Mouse (Mus musculus): ENCODE results near the gene Ddb2. TPM values are rescaled to one million over a fixed set of nuclear protein-coding genes. Genes with fewer than 3 reads are reported as not detected.
A peak's percentile ranks its signal among the peaks of the same experiment; 100 is the strongest.

Ddb2 gene
- polyA plus RNA-seq, 1 experiment: 1.2 TPM

DNA sequence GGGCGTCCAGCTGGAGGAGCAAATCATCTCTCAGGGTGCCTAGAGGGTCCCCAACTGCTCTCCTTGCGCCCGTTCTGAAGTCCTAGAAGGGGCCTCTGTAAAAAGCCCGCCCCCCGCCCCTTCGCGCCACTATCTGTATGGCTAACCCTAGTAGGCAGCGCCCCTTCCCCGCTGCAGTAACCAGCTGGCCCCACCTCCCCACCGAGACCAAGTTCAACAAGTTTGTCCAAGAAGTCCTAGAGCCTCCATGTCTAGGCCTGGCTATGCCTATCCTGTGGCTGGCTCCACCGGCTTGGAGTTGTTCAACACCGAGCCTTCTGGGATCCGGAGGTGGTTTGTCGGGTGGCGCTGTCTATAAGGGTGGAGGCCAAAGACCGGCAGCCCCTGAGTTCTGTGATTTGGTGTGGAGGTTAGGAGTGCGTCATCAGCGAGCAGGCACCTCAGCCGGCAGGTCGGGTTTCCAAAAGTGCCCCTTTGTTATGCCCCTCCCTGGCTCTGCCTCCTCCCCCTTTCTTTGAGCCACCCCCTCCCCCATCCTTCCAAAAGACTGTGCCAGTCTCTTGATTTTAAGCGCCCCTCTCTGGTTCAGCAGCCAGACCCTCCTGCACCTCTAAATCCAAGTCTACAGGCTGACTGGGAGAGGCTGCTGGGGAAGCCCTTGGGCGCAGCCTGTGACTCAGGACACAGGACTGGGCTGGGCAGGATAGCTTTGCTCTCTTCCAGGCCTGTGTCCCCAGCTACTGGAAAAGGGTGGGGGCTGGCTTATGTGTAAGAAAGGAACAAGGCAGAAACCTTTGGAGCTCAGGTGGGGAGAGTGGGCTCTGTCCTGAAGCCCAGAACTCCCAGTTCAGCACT lies 20.6 kb upstream of the Ddb2 start:
- H3K79me2 ChIP-seq (ENCODE audit: control insufficient read depth, insufficient read depth): no peaks in the 10 kb centered on the region
- peak overlapping the region; percentile 51 for H3K4me3 ChIP-seq (ENCODE audit: insufficient read depth, poor library complexity, severe bottlenecking)
- H3K36me3 ChIP-seq (ENCODE audit: control insufficient read depth, insufficient read depth): peaks cover 5% of the 10 kb centered on the region
- H3ac ChIP-seq (ENCODE audit: control insufficient read depth, insufficient read length, low read depth): peak overlapping the region; percentile 71
- H3K79me3 ChIP-seq (ENCODE audit: low read depth): no peaks in the 10 kb centered on the region
- TF ChIP-seq CTCF (IDR thresholded peaks at IDR 0.05; ENCODE audit: control insufficient read depth, insufficient read depth, insufficient read length) (no peak), MAX (IDR thresholded peaks at IDR 0.05) (no peak), USF1 (IDR thresholded peaks at IDR 0.05; ENCODE audit: low read depth) (no peak), MYOD1 (IDR thresholded peaks at IDR 0.05; ENCODE audit: control insufficient read depth, insufficient read length, low read depth) (no peak), MYOG (IDR thresholded peaks at IDR 0.05; ENCODE audit: control insufficient read depth, extremely low read depth, insufficient read length) (no peak), FOSL1 (IDR thresholded peaks at IDR 0.05; ENCODE audit: insufficient read depth, low read length, poor library complexity, severe bottlenecking) (no peak), CEBPB (IDR thresholded peaks at IDR 0.05; ENCODE audit: low read depth) (no peak)
- H3K27me3 ChIP-seq (ENCODE audit: control insufficient read depth, insufficient read depth, insufficient read length): no peaks in the 10 kb centered on the region

GRCm38 (mm10) chr2:91256256-91257125 lies 19.7 kb upstream of the Ddb2 start:
- Histone ChIP-seq H3K4me3 (ENCODE audit: insufficient read depth, poor library complexity, severe bottlenecking) (peak overlapping the region; percentile 51), H3ac (ENCODE audit: control insufficient read depth, insufficient read length, low read depth) (peak overlapping the region; percentile 66), H3K79me3 (ENCODE audit: low read depth) (no peaks in the 10 kb centered on the region), H3K36me3 (ENCODE audit: control insufficient read depth, insufficient read depth) (peaks cover 1% of the 10 kb centered on the region), H3K27me3 (ENCODE audit: control insufficient read depth, insufficient read depth, insufficient read length) (no peaks in the 10 kb centered on the region), H3K79me2 (ENCODE audit: control insufficient read depth, insufficient read depth) (no peaks in the 10 kb centered on the region)
- TF ChIP-seq CTCF (IDR thresholded peaks at IDR 0.05; ENCODE audit: control insufficient read depth, insufficient read depth, insufficient read length) (no peak), MYOD1 (IDR thresholded peaks at IDR 0.05; ENCODE audit: control insufficient read depth, insufficient read length, low read depth) (no peak), MAX (IDR thresholded peaks at IDR 0.05) (no peak), USF1 (IDR thresholded peaks at IDR 0.05; ENCODE audit: low read depth) (no peak), CEBPB (IDR thresholded peaks at IDR 0.05; ENCODE audit: low read depth) (no peak), FOSL1 (IDR thresholded peaks at IDR 0.05; ENCODE audit: insufficient read depth, low read length, poor library complexity, severe bottlenecking) (no peak), MYOG (IDR thresholded peaks at IDR 0.05; ENCODE audit: control insufficient read depth, extremely low read depth, insufficient read length) (no peak)

- peak within 1 kb of the TSS; percentile 66 for H3ac ChIP-seq (ENCODE audit: control insufficient read depth, insufficient read length, low read depth)
- TF ChIP-seq MYOG (IDR thresholded peaks at IDR 0.05; ENCODE audit: control insufficient read depth, extremely low read depth, insufficient read length): no peak
- TF ChIP-seq CEBPB (IDR thresholded peaks at IDR 0.05; ENCODE audit: low read depth): no peak
- no peak for TF ChIP-seq MAX (IDR thresholded peaks at IDR 0.05)
- TF ChIP-seq CTCF (IDR thresholded peaks at IDR 0.05; ENCODE audit: control insufficient read depth, insufficient read depth, insufficient read length): no peak
- no peak for TF ChIP-seq FOSL1 (IDR thresholded peaks at IDR 0.05; ENCODE audit: insufficient read depth, low read length, poor library complexity, severe bottlenecking)
- TF ChIP-seq USF1 (IDR thresholded peaks at IDR 0.05; ENCODE audit: low read depth): no peak
- no peak for TF ChIP-seq MYOD1 (IDR thresholded peaks at IDR 0.05; ENCODE audit: control insufficient read depth, insufficient read length, low read depth)
- H3K27me3 ChIP-seq (ENCODE audit: control insufficient read depth, insufficient read depth, insufficient read length): no peaks in the 10 kb centered on the region
- no peaks in the 10 kb centered on the region for H3K79me2 ChIP-seq (ENCODE audit: control insufficient read depth, insufficient read depth)
- no peaks in the 10 kb centered on the region for H3K36me3 ChIP-seq (ENCODE audit: control insufficient read depth, insufficient read depth)
- H3K79me3 ChIP-seq (ENCODE audit: low read depth): no peaks in the 10 kb centered on the region
- H3K4me3 ChIP-seq (ENCODE audit: insufficient read depth, poor library complexity, severe bottlenecking): peak within 1 kb of the TSS; percentile 51
Measured at GRCm38 (mm10) chr2:91255661-91256150, 18.9 kb upstream of the Ddb2 start, which contains the start of gene Pacsin3. Gene Pacsin3, plus strand, starts transcription at chr2:91255954.

DNA sequence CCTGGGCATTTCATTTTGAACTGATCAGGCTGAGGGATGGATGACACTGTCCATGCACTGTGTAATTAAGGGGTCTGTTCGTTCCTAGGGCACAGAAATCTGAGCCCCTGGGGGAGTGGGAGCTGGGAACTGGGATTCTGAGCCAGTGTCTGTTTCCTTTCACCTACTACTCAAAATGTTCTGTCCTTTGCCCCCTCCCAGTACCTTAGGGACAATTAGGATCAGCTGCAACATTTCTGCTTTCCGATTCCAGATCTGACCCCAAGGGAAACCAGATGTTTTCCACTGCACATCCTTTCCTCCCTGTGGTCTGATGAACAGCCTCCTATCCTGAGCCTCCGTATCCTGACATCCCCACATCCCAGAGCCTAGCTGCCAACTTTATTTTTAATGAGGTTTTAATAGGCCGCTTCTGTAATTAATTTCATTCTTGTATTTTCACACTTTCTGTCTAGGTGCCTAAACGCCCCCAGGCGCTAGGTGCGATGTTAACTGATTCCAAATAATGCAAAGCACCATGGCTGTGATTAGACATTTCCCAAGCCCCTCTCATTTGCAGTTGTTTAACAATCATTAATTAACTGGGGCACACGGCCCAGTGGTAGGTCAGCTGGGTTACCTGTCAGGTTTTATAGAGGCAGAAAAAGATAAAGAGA lies 18.1 kb upstream of the Ddb2 start:
- H3K4me3 ChIP-seq (ENCODE audit: insufficient read depth, poor library complexity, severe bottlenecking): no peak overlapping the region

More for the DNA sequence above, 18.1 kb upstream of the Ddb2 start:
- TF ChIP-seq FOSL1 (IDR thresholded peaks at IDR 0.05; ENCODE audit: insufficient read depth, low read length, poor library complexity, severe bottlenecking) (no peak), MYOD1 (IDR thresholded peaks at IDR 0.05; ENCODE audit: control insufficient read depth, insufficient read length, low read depth) (no peak), MAX (IDR thresholded peaks at IDR 0.05) (no peak), MYOG (IDR thresholded peaks at IDR 0.05; ENCODE audit: control insufficient read depth, extremely low read depth, insufficient read length) (no peak), CTCF (IDR thresholded peaks at IDR 0.05; ENCODE audit: control insufficient read depth, insufficient read depth, insufficient read length) (no peak), CEBPB (IDR thresholded peaks at IDR 0.05; ENCODE audit: low read depth) (no peak), USF1 (IDR thresholded peaks at IDR 0.05; ENCODE audit: low read depth) (no peak)
- Histone ChIP-seq H3ac (ENCODE audit: control insufficient read depth, insufficient read length, low read depth) (no peak overlapping the region), H3K79me3 (ENCODE audit: low read depth) (no peaks in the 10 kb centered on the region), H3K79me2 (ENCODE audit: control insufficient read depth, insufficient read depth) (no peaks in the 10 kb centered on the region), H3K36me3 (ENCODE audit: control insufficient read depth, insufficient read depth) (no peaks in the 10 kb centered on the region), H3K27me3 (ENCODE audit: control insufficient read depth, insufficient read depth, insufficient read length) (no peaks in the 10 kb centered on the region)

Data from C2C12 (cell line).